Mouse (Mus musculus): ENCODE results near the gene Chst11. TPM values are rescaled to one million over a fixed set of nuclear protein-coding genes. Genes with fewer than 3 reads are reported as not detected.

Chst11 gene
- total RNA-seq, 2 experiments from 2014 or later, result 59.8 to 61.9 TPM

Other genes with a start within 250 kb of the Chst11 start
- 10 to 100 TPM; 50.2 to 63.3 TPM for gene Nfyb, start 221.4 kb upstream of the Chst11 start, total RNA-seq (2021)
- gene Txnrd1, start 151.5 kb upstream of the Chst11 start, total RNA-seq (2021), result 10 to 100 TPM; 57.7 to 62.8 TPM
- gene Eid3, start 118.9 kb upstream of the Chst11 start, total RNA-seq (2021), result 1 to 10 TPM; 1.8 to 2.8 TPM